Mouse (Mus musculus) liver, embryonic 14.5 days (tissue): Measurements from ENCODE around the gene Cdkn2aipnl. TPM values are rescaled to one million over a fixed set of nuclear protein-coding genes. Genes with fewer than 3 reads are reported as not detected.
A peak's percentile ranks its signal among the peaks of the same experiment; 100 is the strongest.

ENCODE experiments used
- ATAC-seq: fragments of 200-750 bp; cut with Nextera tagmentation; 2 replicates; pipeline ENCODE4 v1.8.0; 2017; ENCODE audit warnings: moderate number of reproducible peaks, mild to moderate bottlenecking, moderate library complexity; ENCODE audit not compliant: insufficient read depth
- DNase-seq, 3 experiments: peaks; one replicate each; pipeline ENCODE4 v3.0.0-alpha.2; 2012 to 2013; ENCODE audit warnings: low read depth in 3 of 3, low spot score in 3 of 3
- H3K27ac ChIP-seq: fragments of 300-500 bp; sonication (generic); 2 replicates; pipeline ENCODE4 v1.5.1; 2014; ENCODE audit warnings: moderate library complexity, mild to moderate bottlenecking, control low read depth, inconsistent platforms
- H3K27me3 ChIP-seq: fragments of 300-500 bp; sonication (generic); 2 replicates; pipeline ENCODE4 v1.6.1; 2014; ENCODE audit warnings: mild to moderate bottlenecking, low read length, moderate library complexity; ENCODE audit not compliant: control insufficient read depth, insufficient read depth
- H3K36me3 ChIP-seq: fragments of 300-500 bp; sonication (generic); replicated peaks from 2 replicates; pipeline ENCODE4 v1.6.1; 2014; ENCODE audit warnings: low read depth; ENCODE audit not compliant: control insufficient read depth, insufficient read depth
- H3K4me1 ChIP-seq, 2 experiments: fragments of 200-500 bp in 1 of 2; fragments of 300-500 bp in 1 of 2; sonication (generic) in 1 of 2; replicated peaks; 2 replicates each; pipeline ENCODE4 v1.6.1; 2012 to 2014; ENCODE audit warnings: antibody characterized with exemption in 1 of 2, inconsistent platforms in 1 of 2, low read length in 1 of 2; ENCODE audit not compliant: control insufficient read depth in 2 of 2, insufficient read depth in 2 of 2
- H3K4me2 ChIP-seq: fragments of 300-500 bp; sonication (generic); 2 replicates; pipeline ENCODE4 v1.6.1; 2014; ENCODE audit warnings: low read depth, mild to moderate bottlenecking, control low read depth, moderate library complexity
- H3K4me3 ChIP-seq, 2 experiments: fragments of 200-500 bp in 1 of 2; fragments of 300-500 bp in 1 of 2; sonication (generic) in 1 of 2; 2 replicates each; pipeline ENCODE4 v1.5.1; 2012 to 2014; ENCODE audit warnings: low read depth in 2 of 2, low read length in 2 of 2, mild to moderate bottlenecking in 2 of 2, control low read depth in 1 of 2, inconsistent platforms in 1 of 2, moderate library complexity in 1 of 2; ENCODE audit not compliant: insufficient read depth in 1 of 2
- H3K9ac ChIP-seq: fragments of 300-500 bp; sonication (generic); replicated peaks from 2 replicates; pipeline ENCODE4 v1.6.1; 2014; ENCODE audit warnings: mild to moderate bottlenecking, control low read depth, moderate library complexity
- H3K9me3 ChIP-seq: fragments of 300-500 bp; sonication (generic); 2 replicates; pipeline ENCODE4 v1.6.1; 2016; ENCODE audit warnings: low read length, mixed read lengths; ENCODE audit not compliant: control insufficient read depth
- CTCF ChIP-seq: IDR thresholded peaks from 2 replicates; pipeline ENCODE4 v1.5.1; 2016; ENCODE audit warnings: antibody characterized with exemption, low read depth, control low read depth
- EP300 ChIP-seq: IDR thresholded peaks from 2 replicates; pipeline ENCODE4 v1.6.1; 2016; ENCODE audit warnings: antibody characterized with exemption, low read depth
- WGBS: fragments of 180-500 bp; shearing (Covaris S2); extraction: QIAGEN DNeasy Blood & Tissue Kit; methylation state at CpG from one replicate; pipeline ENCODE4 v1.1.7; 2014; ENCODE audit not compliant: insufficient replicate concordance; 5-methylcytosine and 5-hydroxymethylcytosine counted together
- polyA plus RNA-seq, 2 experiments: library from polyadenylated mRNA; depleted of rRNA in 1 of 2; stranded (reverse) in 1 of 2; unstranded in 1 of 2; fragments of >200 nt; fragmentation: Nextera tagmentation in 1 of 2; extraction: Ambion mirVana in 1 of 2; gene quantifications; 2 replicates each; pipeline versions ENCODE4 v1.2.1 to v1.2.3; 2012 to 2014

The Cdkn2aipnl gene
- polyA plus RNA-seq, 2 experiments: 19.0 to 53.5 TPM

DNA sequence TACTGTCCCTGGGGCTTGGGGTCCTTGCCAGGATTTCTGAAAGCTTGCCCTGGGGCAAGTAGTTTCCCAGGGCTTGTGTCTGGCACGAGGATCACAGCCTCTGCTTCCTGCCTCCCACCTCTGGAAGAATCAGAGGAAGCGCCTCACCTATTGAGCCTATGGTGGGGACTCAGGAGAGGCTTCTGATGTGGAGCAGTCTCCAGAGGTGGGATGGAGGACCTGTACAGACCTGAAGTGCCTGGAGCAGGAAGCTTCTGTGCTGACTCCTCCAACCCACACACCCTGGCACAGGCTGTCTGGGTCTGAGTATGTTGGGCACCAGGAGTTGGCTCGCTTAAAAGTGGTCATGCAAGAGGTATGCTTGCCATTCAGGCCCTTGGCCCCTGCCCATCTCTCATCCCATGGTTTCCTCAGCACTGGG lies 45.0 kb upstream of the Cdkn2aipnl start:
- H3K27me3 ChIP-seq: no peaks in the 10 kb centered on the region
- H3K4me1 ChIP-seq: no peaks in the 10 kb centered on the region
- H3K4me3 ChIP-seq: no peak overlapping the region
- H3K4me2 ChIP-seq: no peak overlapping the region
- TF ChIP-seq EP300 (no peak), CTCF (no peak)
- 58% methylated on average over 3 of the region's 3 CpGs for WGBS
- no peak overlapping the region for H3K27ac ChIP-seq
- ATAC-seq (no peak), DNase-seq (no peak)
- H3K9ac ChIP-seq: no peak overlapping the region
- no peaks in the 10 kb centered on the region for H3K36me3 ChIP-seq
- H3K9me3 ChIP-seq: no peaks in the 10 kb centered on the region

DNA sequence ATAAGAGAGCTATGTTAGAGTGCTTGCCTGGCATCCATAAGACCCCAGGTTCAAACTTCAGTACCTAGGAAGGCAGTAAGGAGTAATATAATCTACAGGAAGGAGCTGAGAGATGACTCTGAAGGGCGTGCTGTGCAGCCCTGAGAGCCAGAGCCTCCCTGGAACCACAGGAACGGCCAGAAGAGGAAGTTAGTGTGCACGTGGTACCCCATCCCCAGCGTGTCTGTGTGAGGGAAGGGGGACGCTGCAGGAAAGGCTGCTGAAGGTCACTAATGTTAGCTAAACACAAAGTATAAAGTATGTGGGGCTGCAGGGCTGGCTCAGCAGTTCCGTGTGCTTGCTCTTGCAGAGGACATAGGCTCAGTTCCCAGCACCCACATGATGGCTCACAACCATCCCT lies 41.9 kb upstream of the Cdkn2aipnl start:
- DNase-seq: no peak
- Histone ChIP-seq H3K4me2 (no peak overlapping the region), H3K9ac (no peak overlapping the region), H3K9me3 (no peaks in the 10 kb centered on the region), H3K4me3 (no peak overlapping the region), H3K27ac (no peak overlapping the region), H3K36me3 (no peaks in the 10 kb centered on the region), H3K4me1 (no peaks in the 10 kb centered on the region), H3K27me3 (no peaks in the 10 kb centered on the region)
- 8% methylated on average over 6 of the region's 6 CpGs for WGBS
- TF ChIP-seq CTCF (no peak), EP300 (no peak)
- no peak for ATAC-seq

GRCm38 (mm10) chr11:51926385-51926784 lies 41.1 kb upstream of the Cdkn2aipnl start:
- no peaks in the 10 kb centered on the region for H3K27me3 ChIP-seq
- no peaks in the 10 kb centered on the region for H3K9me3 ChIP-seq
- H3K9ac ChIP-seq: no peak overlapping the region
- TF ChIP-seq EP300 (no peak), CTCF (no peak)
- H3K27ac ChIP-seq: no peak overlapping the region
- H3K4me1 ChIP-seq: no peaks in the 10 kb centered on the region; a peak in 1 of 4 replicates
- no peaks in the 10 kb centered on the region for H3K36me3 ChIP-seq
- 15% methylated on average over 1 of the region's 1 CpGs for WGBS
- no peak for DNase-seq
- no peak for ATAC-seq
- no peak overlapping the region for H3K4me2 ChIP-seq
- H3K4me3 ChIP-seq: no peak overlapping the region

DNA sequence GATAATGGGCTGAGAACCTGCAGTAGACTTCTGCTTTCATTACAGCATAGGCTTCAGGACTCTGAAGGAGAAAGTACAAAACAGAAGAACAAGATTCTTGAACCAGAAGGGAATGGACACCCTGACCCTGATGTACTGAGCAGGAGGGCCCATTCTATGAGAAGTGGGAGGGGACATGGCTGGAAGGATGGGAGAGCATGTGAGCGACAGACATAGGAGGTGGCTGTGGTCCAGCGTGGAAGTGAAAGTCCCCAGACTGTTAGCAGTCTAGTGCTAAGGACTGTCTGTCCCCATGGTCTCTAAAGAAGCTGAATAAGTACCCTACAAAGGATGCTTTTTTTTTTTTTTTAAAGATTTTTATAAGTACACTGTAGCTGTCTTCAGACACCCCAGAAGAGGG lies 40.4 kb upstream of the Cdkn2aipnl start:
- H3K9me3 ChIP-seq: no peaks in the 10 kb centered on the region
- no peak for TF ChIP-seq CTCF
- TF ChIP-seq EP300: no peak
- no peak overlapping the region for H3K27ac ChIP-seq
- H3K9ac ChIP-seq: no peak overlapping the region
- no peak overlapping the region for H3K4me3 ChIP-seq
- no peaks in the 10 kb centered on the region for H3K27me3 ChIP-seq
- no peaks in the 10 kb centered on the region; a peak in 1 of 4 replicates for H3K4me1 ChIP-seq
- no peak for ATAC-seq
- no peaks in the 10 kb centered on the region for H3K36me3 ChIP-seq
- 44% methylated on average over 2 of the region's 2 CpGs for WGBS
- no peak for DNase-seq
- H3K4me2 ChIP-seq: no peak overlapping the region

GRCm38 (mm10) chr11:51931138-51931537 lies 36.3 kb upstream of the Cdkn2aipnl start:
- H3K4me3 ChIP-seq: no peak overlapping the region
- no peak for DNase-seq
- TF ChIP-seq EP300 (no peak), CTCF (no peak)
- no peak overlapping the region for H3K4me2 ChIP-seq
- H3K36me3 ChIP-seq: no peaks in the 10 kb centered on the region
- no peak overlapping the region for H3K9ac ChIP-seq
- H3K9me3 ChIP-seq: no peaks in the 10 kb centered on the region
- H3K27ac ChIP-seq: no peak overlapping the region
- H3K27me3 ChIP-seq: no peaks in the 10 kb centered on the region
- WGBS: 62% methylated on average over 1 of the region's 1 CpGs
- no peaks in the 10 kb centered on the region; a peak in 1 of 4 replicates for H3K4me1 ChIP-seq
- ATAC-seq: no peak

GRCm38 (mm10) chr11:51931790-51932189 lies 35.7 kb upstream of the Cdkn2aipnl start:
- H3K4me2 ChIP-seq: no peak overlapping the region

More at GRCm38 (mm10) chr11:51931790-51932189, 35.7 kb upstream of the Cdkn2aipnl start:
- Histone ChIP-seq H3K27me3 (no peaks in the 10 kb centered on the region), H3K9me3 (no peaks in the 10 kb centered on the region), H3K27ac (no peak overlapping the region), H3K4me3 (no peak overlapping the region), H3K36me3 (no peaks in the 10 kb centered on the region), H3K4me1 (no peaks in the 10 kb centered on the region; a peak in 1 of 4 replicates), H3K9ac (no peak overlapping the region)
- TF ChIP-seq EP300 (no peak), CTCF (no peak)
- ATAC-seq: no peak
- DNase-seq: peak; percentile 28 to 55 (median 33)
- WGBS: 22% methylated on average over 9 of the region's 9 CpGs
